Mouse (Mus musculus) liver, postnatal 0 days (tissue): Measurements from ENCODE around the gene Zfp217.

Experiments used
- CTCF ChIP-seq: sonication (generic); IDR thresholded peaks from 2 replicates; pipeline ENCODE4 v1.5.1; 2016; ENCODE audit warnings: antibody characterized with exemption, low read depth
- EP300 ChIP-seq: IDR thresholded peaks from 2 replicates; pipeline ENCODE4 v1.6.1; 2016; ENCODE audit warnings: antibody characterized with exemption, low read depth, mild to moderate bottlenecking

- TF ChIP-seq CTCF: no peak
- TF ChIP-seq EP300: no peak
These were observed 35.9 kb upstream of the Zfp217 start for GRCm38 (mm10) chr2:170183851-170184174.
